Mouse (Mus musculus): Measurements from ENCODE around the gene Sept12. TPM values are rescaled to one million over a fixed set of nuclear protein-coding genes. Genes with fewer than 3 reads are reported as not detected.

The Sept12 gene
- polyA plus RNA-seq, 1 experiment from 2014 or later: not detected

DNA sequence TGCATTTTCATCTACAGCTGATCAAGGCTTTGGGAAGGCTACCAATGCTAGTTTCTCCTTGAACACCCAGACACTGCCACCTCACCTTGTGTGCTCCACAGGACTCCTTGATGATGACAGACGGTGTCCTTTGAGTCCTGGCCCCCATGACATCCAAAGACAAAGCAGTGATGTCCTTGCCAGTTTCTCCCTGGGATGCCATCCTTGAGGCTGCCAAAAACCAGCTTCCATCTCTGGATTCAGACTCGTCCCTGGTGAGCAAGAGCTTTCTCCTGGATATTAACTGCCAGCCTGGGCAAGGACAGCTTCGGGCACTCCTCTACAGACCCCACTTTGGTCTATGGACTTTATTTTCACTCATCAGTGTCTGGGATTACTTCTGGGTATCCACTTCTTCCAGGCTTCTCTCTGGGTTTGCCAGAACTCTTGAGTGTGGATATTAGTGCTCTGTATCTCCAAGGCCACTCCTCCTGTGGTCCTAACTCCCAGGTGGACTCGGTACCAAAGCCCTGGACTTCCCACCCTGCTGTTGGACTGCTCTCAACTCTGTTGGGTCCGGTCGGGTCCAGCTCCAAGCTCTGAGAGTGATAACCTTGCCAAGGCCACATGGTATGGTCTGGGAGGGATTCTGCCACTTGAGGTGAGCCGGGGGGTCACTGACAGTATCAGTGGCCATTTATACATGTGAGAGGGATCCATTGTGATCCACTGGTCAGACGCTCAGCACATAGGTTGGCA lies 32.1 kb downstream of the Sept12 start:
- peak overlapping the region; percentile 74 for H3K4me2 ChIP-seq (replicated peaks)
- no peak for DNase-seq (ENCODE audit: low spot score)
- no peaks in the 10 kb centered on the region for H3K27me3 ChIP-seq (ENCODE audit: control insufficient read depth, insufficient read depth, low read length)
- H3K36me3 ChIP-seq (replicated peaks; ENCODE audit: control insufficient read depth, insufficient read depth): 0 out of 2 replicates have a peak, but pooled peaks cover 5% of the 10 kb centered on the region
- WGBS: 86% methylated on average over 8 of the region's 8 CpGs
- no peak for ATAC-seq (ENCODE audit: low FRiP score)
- peak overlapping the region; percentile 95; the same call in 1 of the 2 replicates for H3K4me3 ChIP-seq (replicated peaks; ENCODE audit: low read length)
- no peak overlapping the region for H3K27ac ChIP-seq
- peaks cover 17% of the 10 kb centered on the region for H3K4me1 ChIP-seq (replicated peaks; ENCODE audit: control insufficient read depth, insufficient read depth, low read length)
- no peaks in the 10 kb centered on the region for H3K9me3 ChIP-seq (ENCODE audit: control insufficient read depth, low read length)
- no peak overlapping the region for H3K9ac ChIP-seq

DNA sequence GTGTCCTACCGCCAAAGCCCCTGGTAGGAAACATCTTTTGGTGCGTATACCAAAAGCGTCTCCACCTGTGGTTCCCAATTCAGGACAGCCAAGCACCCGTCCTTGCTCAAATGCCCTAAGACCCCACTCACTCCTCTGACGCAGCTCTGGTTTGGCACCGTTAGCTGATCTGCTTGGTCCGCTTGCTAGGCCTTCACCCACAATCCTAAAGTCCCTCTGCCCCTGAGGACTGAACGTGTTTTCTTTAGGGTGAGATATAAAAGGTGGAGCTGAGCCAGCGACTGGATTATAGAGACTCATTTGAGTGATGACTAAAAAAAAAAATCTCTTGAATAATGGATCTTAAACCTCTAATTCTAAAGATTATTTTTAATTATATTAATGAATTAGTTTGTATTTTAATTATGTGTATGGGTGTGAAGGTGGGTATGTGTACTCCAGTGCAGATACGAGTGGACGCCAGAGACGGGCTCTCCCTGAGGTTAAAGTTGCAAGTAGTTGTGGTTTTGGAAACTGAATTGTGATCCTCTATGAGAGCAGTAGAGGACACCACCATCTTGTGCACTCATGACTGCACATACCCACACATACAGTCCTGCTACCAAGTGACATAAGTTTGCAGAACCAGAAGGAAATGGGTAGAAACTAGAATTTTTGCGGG lies 32.8 kb downstream of the Sept12 start:
- Histone ChIP-seq H3K9ac (peak overlapping the region; percentile 64), H3K36me3 (replicated peaks; ENCODE audit: control insufficient read depth, insufficient read depth) (peaks cover 7% of the 10 kb centered on the region; the same call in 1 of the 2 replicates), H3K27ac (peak overlapping the region; percentile 78), H3K4me1 (replicated peaks; ENCODE audit: control insufficient read depth, insufficient read depth, low read length) (peaks cover 17% of the 10 kb centered on the region), H3K4me2 (replicated peaks) (peak overlapping the region; percentile 74), H3K27me3 (ENCODE audit: control insufficient read depth, insufficient read depth, low read length) (no peaks in the 10 kb centered on the region), H3K4me3 (replicated peaks; ENCODE audit: low read length) (peak overlapping the region; percentile 95), H3K9me3 (ENCODE audit: control insufficient read depth, low read length) (no peaks in the 10 kb centered on the region)
- DNase-seq (ENCODE audit: low spot score): no peak
- ATAC-seq (ENCODE audit: low FRiP score): peak; percentile 10
- WGBS: 24% methylated on average over 13 of the region's 13 CpGs

DNA sequence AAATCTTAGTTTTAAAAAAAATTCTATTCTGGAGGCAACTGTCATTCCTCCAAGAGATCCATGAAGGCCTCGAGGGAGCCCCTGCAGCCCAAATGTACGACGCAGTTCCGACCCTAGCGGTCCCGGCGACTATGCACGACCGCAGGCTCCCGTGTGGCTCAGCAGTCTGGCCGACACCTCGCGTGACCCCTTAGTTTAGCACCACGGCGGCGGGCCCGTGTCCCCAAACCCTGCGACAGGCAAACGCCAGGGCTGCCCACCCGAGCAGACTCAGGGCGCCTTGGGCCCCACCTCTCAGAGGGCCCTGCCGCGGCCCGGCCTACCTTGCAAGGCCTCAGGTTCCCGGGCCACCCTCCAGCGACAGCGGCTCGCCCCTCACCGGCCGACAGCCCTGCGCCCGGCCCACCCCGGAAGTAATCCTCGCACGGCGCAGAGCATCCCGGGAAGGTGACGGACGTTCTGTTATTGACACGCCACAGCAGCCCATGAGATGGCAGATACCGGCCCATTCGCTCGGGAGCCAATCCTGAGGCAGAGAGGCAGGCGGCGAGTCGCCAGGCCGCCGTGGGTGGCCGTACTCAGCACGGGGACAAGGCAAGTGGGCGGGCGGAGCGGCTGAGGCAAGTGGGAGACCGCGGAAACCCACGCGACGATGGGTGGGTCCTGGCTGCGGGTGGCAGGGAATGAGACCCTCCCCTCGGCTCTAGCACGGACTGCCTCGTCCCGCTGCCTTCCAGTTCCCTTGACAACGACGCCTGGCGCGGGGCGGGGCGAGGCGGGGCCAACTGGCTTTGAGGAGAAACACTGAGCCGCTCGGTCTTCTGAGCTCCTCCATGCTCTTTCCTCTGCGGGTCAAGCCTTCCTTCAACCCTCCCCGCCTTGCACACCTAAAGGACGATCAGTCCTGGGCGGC lies 33.6 kb downstream of the Sept12 start, which contains the start of gene Anks3:
Gene Anks3 (minus strand): TSS at position 409 of the 913 bp plus-strand sequence.
- under 1% methylated on average over 76 of the region's 76 CpGs for WGBS
- Histone ChIP-seq H3K4me3 (replicated peaks; ENCODE audit: low read length) (peak within 1 kb of the TSS; percentile 95), H3K27ac (peak within 1 kb of the TSS; percentile 78), H3K27me3 (ENCODE audit: control insufficient read depth, insufficient read depth, low read length) (no peaks in the 10 kb centered on the region), H3K36me3 (replicated peaks; ENCODE audit: control insufficient read depth, insufficient read depth) (peaks cover 15% of the 10 kb centered on the region; the same call in 1 of the 2 replicates), H3K9me3 (ENCODE audit: control insufficient read depth, low read length) (no peaks in the 10 kb centered on the region), H3K4me1 (replicated peaks; ENCODE audit: control insufficient read depth, insufficient read depth, low read length) (peaks cover 17% of the 10 kb centered on the region), H3K4me2 (replicated peaks) (peak within 1 kb of the TSS; percentile 74), H3K9ac (peak within 1 kb of the TSS; percentile 90)
- peak; percentile 94 for DNase-seq (ENCODE audit: low spot score)
- peak; percentile 99 for ATAC-seq (ENCODE audit: low FRiP score)

DNA sequence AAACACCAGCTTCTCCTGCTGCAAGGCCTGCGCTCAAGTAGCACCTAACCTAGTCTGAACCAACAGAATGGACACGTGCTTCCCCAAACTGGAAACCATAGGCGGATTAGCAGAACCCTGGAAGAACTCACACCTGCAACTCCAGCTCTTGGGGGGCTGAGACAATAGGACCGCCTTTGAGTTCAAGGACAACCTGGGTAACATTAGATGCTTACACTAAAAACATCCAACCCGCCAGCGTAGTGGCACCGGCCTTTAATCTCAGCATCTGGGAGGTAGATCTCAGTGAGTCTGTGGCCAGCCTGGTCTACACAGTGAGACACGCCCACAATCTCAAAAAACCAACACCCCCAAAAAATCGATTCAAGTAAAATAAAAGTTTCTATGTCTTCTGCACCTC lies 34.3 kb downstream of the Sept12 start:
- Histone ChIP-seq H3K4me2 (replicated peaks) (peak overlapping the region; percentile 74), H3K27me3 (ENCODE audit: control insufficient read depth, insufficient read depth, low read length) (no peaks in the 10 kb centered on the region), H3K36me3 (replicated peaks; ENCODE audit: control insufficient read depth, insufficient read depth) (peaks cover 11% of the 10 kb centered on the region; the same call in 1 of the 2 replicates), H3K27ac (peak overlapping the region; percentile 78; the same call in 1 of the 2 replicates), H3K9me3 (ENCODE audit: control insufficient read depth, low read length) (no peaks in the 10 kb centered on the region), H3K4me3 (replicated peaks; ENCODE audit: low read length) (peak overlapping the region; percentile 95), H3K9ac (peak overlapping the region; percentile 90), H3K4me1 (replicated peaks; ENCODE audit: control insufficient read depth, insufficient read depth, low read length) (peaks cover 17% of the 10 kb centered on the region)
- DNase-seq (ENCODE audit: low spot score) (no peak), ATAC-seq (ENCODE audit: low FRiP score) (no peak)
- WGBS: 43% methylated on average over 9 of the region's 9 CpGs

DNA sequence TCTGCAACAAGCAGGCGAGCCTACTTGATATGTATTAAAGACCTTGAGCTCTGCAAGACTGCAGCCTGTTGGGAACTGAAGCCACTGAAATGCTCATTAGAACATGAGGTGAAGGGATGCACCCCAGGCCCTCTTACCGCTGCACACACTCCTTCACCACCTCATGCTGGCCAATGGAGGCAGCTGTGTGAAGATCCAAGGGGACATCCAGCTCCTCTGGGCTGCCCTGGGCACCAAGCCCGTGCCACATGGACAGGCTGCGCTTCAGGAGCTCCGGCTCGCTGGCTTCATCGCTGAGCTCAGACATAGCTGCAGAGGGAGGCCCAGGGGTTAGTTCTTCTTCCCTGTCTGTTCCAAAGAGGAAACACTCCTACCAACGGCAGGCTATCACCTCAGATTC lies 37.4 kb downstream of the Sept12 start:
- no peak overlapping the region for H3K27ac ChIP-seq
- DNase-seq (ENCODE audit: low spot score) (no peak), ATAC-seq (ENCODE audit: low FRiP score) (no peak)
- no peak overlapping the region for H3K4me2 ChIP-seq (replicated peaks)
- no peaks in the 10 kb centered on the region for H3K9me3 ChIP-seq (ENCODE audit: control insufficient read depth, low read length)
- H3K36me3 ChIP-seq (replicated peaks; ENCODE audit: control insufficient read depth, insufficient read depth): peaks cover 39% of the 10 kb centered on the region
- H3K4me3 ChIP-seq (replicated peaks; ENCODE audit: low read length): no peak overlapping the region
- no peak overlapping the region for H3K9ac ChIP-seq
- no peaks in the 10 kb centered on the region for H3K27me3 ChIP-seq (ENCODE audit: control insufficient read depth, insufficient read depth, low read length)
- peaks cover 14% of the 10 kb centered on the region for H3K4me1 ChIP-seq (replicated peaks; ENCODE audit: control insufficient read depth, insufficient read depth, low read length)
- 86% methylated on average over 8 of the region's 8 CpGs for WGBS

DNA sequence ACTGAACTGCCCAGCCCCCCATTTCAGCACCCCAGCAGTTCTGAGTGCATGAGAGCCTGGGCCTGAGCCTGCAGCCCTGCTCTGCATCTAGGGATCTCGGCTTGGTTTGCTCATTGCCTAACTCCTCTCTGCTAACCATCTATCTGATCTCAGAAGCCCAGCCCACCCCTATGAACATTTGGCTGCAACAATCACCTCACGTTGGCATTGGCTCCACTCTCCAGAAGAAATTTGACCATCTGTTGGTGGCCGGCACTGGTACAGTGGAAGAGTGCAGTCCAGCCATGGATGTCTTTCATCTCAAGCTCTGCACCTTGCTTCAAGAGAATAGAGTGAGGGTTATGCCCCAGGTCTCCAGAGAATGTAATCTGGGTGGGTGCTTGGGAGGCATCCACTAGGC lies 40.2 kb downstream of the Sept12 start:
- Histone ChIP-seq H3K4me3 (replicated peaks; ENCODE audit: low read length) (no peak overlapping the region), H3K27ac (no peak overlapping the region), H3K4me1 (replicated peaks; ENCODE audit: control insufficient read depth, insufficient read depth, low read length) (no peaks in the 10 kb centered on the region), H3K9me3 (ENCODE audit: control insufficient read depth, low read length) (no peaks in the 10 kb centered on the region), H3K4me2 (replicated peaks) (no peak overlapping the region), H3K9ac (no peak overlapping the region), H3K36me3 (replicated peaks; ENCODE audit: control insufficient read depth, insufficient read depth) (peaks cover 67% of the 10 kb centered on the region), H3K27me3 (ENCODE audit: control insufficient read depth, insufficient read depth, low read length) (no peaks in the 10 kb centered on the region)
- DNase-seq (ENCODE audit: low spot score) (no peak), ATAC-seq (ENCODE audit: low FRiP score) (no peak)
- 97% methylated on average over 3 of the region's 3 CpGs for WGBS

DNA sequence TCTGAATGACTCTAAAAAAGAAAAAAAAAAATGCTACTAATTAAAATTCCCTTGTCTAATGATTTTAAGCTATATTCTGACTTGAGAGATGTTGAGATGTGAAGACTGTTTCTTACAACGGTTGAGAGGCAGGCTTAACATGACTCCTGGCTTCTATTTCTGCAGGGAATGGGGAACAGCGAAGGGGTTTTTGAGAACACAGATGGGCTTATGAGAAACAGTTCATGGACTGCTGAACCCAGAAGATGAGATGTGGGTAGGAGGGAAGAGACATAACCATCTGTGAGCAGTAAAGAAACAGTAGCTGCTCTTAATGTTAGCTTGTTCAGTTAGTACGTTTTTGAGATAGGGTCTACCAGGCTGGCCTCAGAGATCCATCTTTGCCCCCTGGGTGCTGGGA lies 41.0 kb downstream of the Sept12 start:
- Histone ChIP-seq H3K36me3 (replicated peaks; ENCODE audit: control insufficient read depth, insufficient read depth) (peaks cover 75% of the 10 kb centered on the region), H3K9me3 (ENCODE audit: control insufficient read depth, low read length) (no peaks in the 10 kb centered on the region), H3K27me3 (ENCODE audit: control insufficient read depth, insufficient read depth, low read length) (no peaks in the 10 kb centered on the region), H3K4me3 (replicated peaks; ENCODE audit: low read length) (no peak overlapping the region), H3K9ac (no peak overlapping the region), H3K27ac (no peak overlapping the region), H3K4me1 (replicated peaks; ENCODE audit: control insufficient read depth, insufficient read depth, low read length) (no peaks in the 10 kb centered on the region), H3K4me2 (replicated peaks) (no peak overlapping the region)
- WGBS: 92% methylated on average over 3 of the region's 3 CpGs
- ATAC-seq (ENCODE audit: low FRiP score) (no peak), DNase-seq (ENCODE audit: low spot score) (no peak)

DNA sequence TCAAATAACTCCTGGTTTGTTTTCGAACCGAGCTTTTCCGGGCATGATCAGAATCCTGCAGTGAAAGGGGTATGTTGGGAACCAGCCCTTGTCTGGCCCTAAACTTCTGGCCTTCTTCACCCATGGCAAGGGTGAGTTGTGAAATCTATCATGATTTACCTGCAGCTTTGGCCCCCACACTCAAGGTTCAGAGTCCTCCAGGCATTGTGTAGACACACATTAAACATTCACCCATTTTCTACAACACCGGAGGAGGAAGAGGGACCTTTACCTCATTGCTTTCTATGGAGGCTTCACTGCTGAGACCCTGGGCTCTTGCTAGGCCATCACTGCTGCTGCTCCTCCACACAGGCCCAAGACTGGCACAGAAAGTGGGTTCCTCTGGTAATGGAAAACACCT lies 50.3 kb downstream of the Sept12 start:
- Histone ChIP-seq H3K9me3 (ENCODE audit: control insufficient read depth, low read length) (no peaks in the 10 kb centered on the region), H3K4me3 (replicated peaks; ENCODE audit: low read length) (no peak overlapping the region), H3K4me2 (replicated peaks) (no peak overlapping the region), H3K27ac (no peak overlapping the region), H3K9ac (no peak overlapping the region), H3K27me3 (ENCODE audit: control insufficient read depth, insufficient read depth, low read length) (no peaks in the 10 kb centered on the region), H3K4me1 (replicated peaks; ENCODE audit: control insufficient read depth, insufficient read depth, low read length) (no peaks in the 10 kb centered on the region), H3K36me3 (replicated peaks; ENCODE audit: control insufficient read depth, insufficient read depth) (peaks cover 92% of the 10 kb centered on the region)
- DNase-seq (ENCODE audit: low spot score): no peak
- no peak for ATAC-seq (ENCODE audit: low FRiP score)
- 81% methylated on average over 4 of the region's 4 CpGs for WGBS

DNA sequence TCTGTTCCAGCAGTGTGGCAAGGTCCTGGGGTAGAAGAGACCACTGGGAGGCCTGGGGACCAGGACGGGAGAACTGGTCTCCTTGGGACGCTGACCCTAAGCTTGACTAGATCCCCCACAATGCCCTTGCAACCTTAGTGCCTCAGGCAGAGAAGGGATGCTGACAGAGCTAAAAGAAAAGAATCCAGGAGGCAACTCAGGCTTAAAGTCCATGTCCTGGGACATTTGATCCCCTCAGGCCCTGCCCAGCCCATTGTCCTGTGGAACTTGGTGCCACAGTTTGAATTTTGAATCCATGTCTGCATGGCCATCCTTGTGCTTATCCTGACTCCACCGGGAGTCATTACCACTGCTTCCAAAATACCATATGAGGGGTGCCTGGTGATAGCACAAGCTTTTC lies 51.5 kb downstream of the Sept12 start:
- Histone ChIP-seq H3K9me3 (ENCODE audit: control insufficient read depth, low read length) (no peaks in the 10 kb centered on the region), H3K4me3 (replicated peaks; ENCODE audit: low read length) (no peak overlapping the region), H3K4me1 (replicated peaks; ENCODE audit: control insufficient read depth, insufficient read depth, low read length) (no peaks in the 10 kb centered on the region), H3K36me3 (replicated peaks; ENCODE audit: control insufficient read depth, insufficient read depth) (peaks cover 92% of the 10 kb centered on the region), H3K9ac (no peak overlapping the region), H3K27ac (no peak overlapping the region), H3K27me3 (ENCODE audit: control insufficient read depth, insufficient read depth, low read length) (no peaks in the 10 kb centered on the region), H3K4me2 (replicated peaks) (no peak overlapping the region)
- DNase-seq (ENCODE audit: low spot score) (no peak), ATAC-seq (ENCODE audit: low FRiP score) (no peak)
- 87% methylated on average over 3 of the region's 3 CpGs for WGBS
